Mouse (Mus musculus): Measurements from ENCODE around the gene Cpa4.

The Cpa4 gene

GRCm38 (mm10) chr6:30592417-30592974 is 24.3 kb downstream of the Cpa4 start:
- DNase-seq, result no peak

- DNase-seq, result no peak
Measured at GRCm38 (mm10) chr6:30594364-30594763, 26.2 kb downstream of the Cpa4 start.

- no peak for DNase-seq
Measured at GRCm38 (mm10) chr6:30596230-30596898, 28.2 kb downstream of the Cpa4 start.

- DNase-seq, result peak; percentile 57
Measured at GRCm38 (mm10) chr6:30600033-30600432, 31.9 kb downstream of the Cpa4 start.

GRCm38 (mm10) chr6:30600995-30601394 is 32.8 kb downstream of the Cpa4 start:
- DNase-seq, result no peak

GRCm38 (mm10) chr6:30604342-30604867 is 36.2 kb downstream of the Cpa4 start:
- no peak for DNase-seq

- DNase-seq, result no peak
Measured at GRCm38 (mm10) chr6:30605111-30605510, 36.9 kb downstream of the Cpa4 start.

- no peak for DNase-seq
Measured at GRCm38 (mm10) chr6:30605672-30606071, 37.5 kb downstream of the Cpa4 start.

- no peak for DNase-seq
Measured at GRCm38 (mm10) chr6:30610710-30611109, 42.5 kb downstream of the Cpa4 start, which contains the start of gene Cpa5. Gene Cpa5 (plus strand): TSS chr6:30611010.

- no peak for DNase-seq
Measured at GRCm38 (mm10) chr6:30611212-30611611, 43.0 kb downstream of the Cpa4 start.

GRCm38 (mm10) chr6:30614251-30614650 is 46.1 kb downstream of the Cpa4 start:
- DNase-seq, result no peak

GRCm38 (mm10) chr6:30615741-30616140 is 47.6 kb downstream of the Cpa4 start:
- no peak for DNase-seq

- DNase-seq, result no peak
Measured at GRCm38 (mm10) chr6:30616491-30616941, 48.3 kb downstream of the Cpa4 start.

GRCm38 (mm10) chr6:30617020-30617958 is 49.1 kb downstream of the Cpa4 start:
- DNase-seq, result peak; percentile 29

GRCm38 (mm10) chr6:30617959-30618590 is 49.9 kb downstream of the Cpa4 start:
- DNase-seq, result no peak

GRCm38 (mm10) chr6:30618735-30619134 is 50.6 kb downstream of the Cpa4 start:
- DNase-seq, result no peak

- DNase-seq, result no peak
Measured at GRCm38 (mm10) chr6:30619606-30620005, 51.4 kb downstream of the Cpa4 start.

- no peak for DNase-seq
Measured at GRCm38 (mm10) chr6:30620591-30620990, 52.4 kb downstream of the Cpa4 start.

- no peak for DNase-seq
Measured at GRCm38 (mm10) chr6:30620994-30621393, 52.8 kb downstream of the Cpa4 start.

GRCm38 (mm10) chr6:30621986-30622389 is 53.8 kb downstream of the Cpa4 start:
- DNase-seq, result no peak

GRCm38 (mm10) chr6:30624763-30625162 is 56.6 kb downstream of the Cpa4 start:
- no peak for DNase-seq

- DNase-seq, result no peak
Measured at GRCm38 (mm10) chr6:30628152-30628551, 60.0 kb downstream of the Cpa4 start.

- no peak for DNase-seq
Measured at GRCm38 (mm10) chr6:30629989-30630388, 61.8 kb downstream of the Cpa4 start.

All from kidney, postnatal 14 days (tissue).